Mouse (Mus musculus): Measurements from ENCODE around the gene Papss2. TPM values are rescaled to one million over a fixed set of nuclear protein-coding genes. Genes with fewer than 3 reads are reported as not detected.

Papss2 gene
- polyA plus RNA-seq, 1 experiment from 2014 or later = 48.0 TPM

GRCm38 (mm10) chr19:32569725-32570124 is 25.9 kb upstream of the Papss2 start:
- H3K27ac ChIP-seq = no peak overlapping the region
- no peaks in the 10 kb centered on the region for H3K27me3 ChIP-seq
- no peak overlapping the region for H3K9ac ChIP-seq
- H3K9me3 ChIP-seq = no peaks in the 10 kb centered on the region
- no peak for ATAC-seq (ENCODE audit: low FRiP score, low read depth)
- 83% methylated on average over 5 of the region's 5 CpGs for WGBS
- H3K36me3 ChIP-seq = no peaks in the 10 kb centered on the region
- H3K4me2 ChIP-seq (replicated peaks) = no peak overlapping the region
- no peak overlapping the region for H3K4me3 ChIP-seq
- H3K4me1 ChIP-seq = no peaks in the 10 kb centered on the region

GRCm38 (mm10) chr19:32572191-32572590 is 23.4 kb upstream of the Papss2 start:
- Histone ChIP-seq H3K4me1 (peaks cover 2% of the 10 kb centered on the region), H3K27ac (no peak overlapping the region), H3K4me3 (no peak overlapping the region), H3K36me3 (no peaks in the 10 kb centered on the region), H3K4me2 (replicated peaks) (no peak overlapping the region), H3K27me3 (no peaks in the 10 kb centered on the region), H3K9me3 (no peaks in the 10 kb centered on the region), H3K9ac (no peak overlapping the region)
- no peak for ATAC-seq (ENCODE audit: low FRiP score, low read depth)
- 58% methylated on average over 2 of the region's 2 CpGs for WGBS

- WGBS = 74% methylated on average over 6 of the region's 6 CpGs
- ATAC-seq (ENCODE audit: low FRiP score, low read depth) = no peak
- Histone ChIP-seq H3K36me3 (no peaks in the 10 kb centered on the region), H3K9me3 (no peaks in the 10 kb centered on the region), H3K4me1 (peaks cover 9% of the 10 kb centered on the region), H3K27me3 (no peaks in the 10 kb centered on the region), H3K27ac (no peak overlapping the region), H3K4me3 (no peak overlapping the region), H3K4me2 (replicated peaks) (no peak overlapping the region), H3K9ac (no peak overlapping the region)
These were observed 22.3 kb upstream of the Papss2 start for GRCm38 (mm10) chr19:32573259-32573658.

- H3K27ac ChIP-seq = no peak overlapping the region
- ATAC-seq (ENCODE audit: low FRiP score, low read depth) = no peak
- peaks cover 9% of the 10 kb centered on the region for H3K4me1 ChIP-seq
- H3K36me3 ChIP-seq = no peaks in the 10 kb centered on the region
- no peaks in the 10 kb centered on the region for H3K9me3 ChIP-seq
- no peak overlapping the region for H3K4me3 ChIP-seq
- no peak overlapping the region for H3K4me2 ChIP-seq (replicated peaks)
- no peak overlapping the region for H3K9ac ChIP-seq
- no peaks in the 10 kb centered on the region for H3K27me3 ChIP-seq
- WGBS = 68% methylated on average over 3 of the region's 3 CpGs
These were observed 20.7 kb upstream of the Papss2 start for GRCm38 (mm10) chr19:32574846-32575245.

GRCm38 (mm10) chr19:32577749-32578148 is 17.8 kb upstream of the Papss2 start:
- Histone ChIP-seq H3K9ac (no peak overlapping the region), H3K36me3 (no peaks in the 10 kb centered on the region), H3K4me3 (no peak overlapping the region), H3K4me1 (peaks cover 9% of the 10 kb centered on the region), H3K27me3 (no peaks in the 10 kb centered on the region), H3K27ac (0 out of 2 replicates have a peak overlapping the region, but pooled peaks have one; percentile 15), H3K4me2 (replicated peaks) (no peak overlapping the region), H3K9me3 (no peaks in the 10 kb centered on the region)
- ATAC-seq (ENCODE audit: low FRiP score, low read depth) = no peak
- 11% methylated on average over 1 of the region's 1 CpGs for WGBS

- no peaks in the 10 kb centered on the region for H3K4me1 ChIP-seq
- peaks cover 3% of the 10 kb centered on the region; the same call in 1 of the 2 replicates for H3K9me3 ChIP-seq
- no peak overlapping the region for H3K9ac ChIP-seq
- H3K36me3 ChIP-seq = no peaks in the 10 kb centered on the region
- no peak for ATAC-seq (ENCODE audit: low FRiP score, low read depth)
- 90% methylated on average over 4 of the region's 4 CpGs for WGBS
- H3K27ac ChIP-seq = no peak overlapping the region
- H3K4me2 ChIP-seq (replicated peaks) = no peak overlapping the region
- H3K27me3 ChIP-seq = no peaks in the 10 kb centered on the region
- no peak overlapping the region for H3K4me3 ChIP-seq
These were observed 12.4 kb upstream of the Papss2 start for GRCm38 (mm10) chr19:32583091-32583766.

- 51% methylated on average over 6 of the region's 6 CpGs for WGBS
- ATAC-seq (ENCODE audit: low FRiP score, low read depth) = no peak
These were observed 7.9 kb upstream of the Papss2 start for GRCm38 (mm10) chr19:32587727-32588126.

GRCm38 (mm10) chr19:32592749-32593148 is 2.8 kb upstream of the Papss2 start:
- 89% methylated on average over 7 of the region's 7 CpGs for WGBS
- no peaks in the 10 kb centered on the region for H3K36me3 ChIP-seq
- H3K4me2 ChIP-seq (replicated peaks) = no peak overlapping the region
- no peak overlapping the region for H3K9ac ChIP-seq
- H3K4me1 ChIP-seq = peaks cover 7% of the 10 kb centered on the region; the same call in 1 of the 2 replicates
- H3K27ac ChIP-seq = no peak overlapping the region
- no peaks in the 10 kb centered on the region for H3K9me3 ChIP-seq
- no peak for ATAC-seq (ENCODE audit: low FRiP score, low read depth)
- H3K27me3 ChIP-seq = peaks cover 18% of the 10 kb centered on the region
- H3K4me3 ChIP-seq = no peak overlapping the region

More at GRCm38 (mm10) chr19:32587727-32588126, 7.9 kb upstream of the Papss2 start:
- H3K27me3 ChIP-seq = no peaks in the 10 kb centered on the region
- H3K4me1 ChIP-seq = no peaks in the 10 kb centered on the region
- H3K9ac ChIP-seq = no peak overlapping the region
- H3K4me2 ChIP-seq (replicated peaks) = no peak overlapping the region
- no peak overlapping the region for H3K4me3 ChIP-seq
- peaks cover 3% of the 10 kb centered on the region; the same call in 1 of the 2 replicates for H3K9me3 ChIP-seq
- H3K27ac ChIP-seq = no peak overlapping the region
- H3K36me3 ChIP-seq = no peaks in the 10 kb centered on the region

- 76% methylated on average over 5 of the region's 5 CpGs for WGBS
- Histone ChIP-seq H3K4me2 (replicated peaks) (no peak overlapping the region), H3K9me3 (no peaks in the 10 kb centered on the region), H3K9ac (no peak overlapping the region), H3K4me1 (peaks cover 7% of the 10 kb centered on the region), H3K27ac (no peak overlapping the region), H3K4me3 (no peak overlapping the region), H3K36me3 (no peaks in the 10 kb centered on the region), H3K27me3 (peaks cover 18% of the 10 kb centered on the region)
- ATAC-seq (ENCODE audit: low FRiP score, low read depth) = no peak
These were observed 1.7 kb upstream of the Papss2 start for GRCm38 (mm10) chr19:32593870-32594269.

GRCm38 (mm10) chr19:32595131-32595505 is 472 bp upstream of the Papss2 start:
- Histone ChIP-seq H3K4me3 (peak overlapping the region; percentile 68), H3K4me2 (replicated peaks) (peak overlapping the region; percentile 72), H3K9ac (peak overlapping the region; percentile 85), H3K27me3 (peaks cover 18% of the 10 kb centered on the region), H3K36me3 (no peaks in the 10 kb centered on the region), H3K27ac (peak overlapping the region; percentile 81; the same call in 1 of the 2 replicates), H3K9me3 (no peaks in the 10 kb centered on the region), H3K4me1 (peaks cover 15% of the 10 kb centered on the region)
- peak; percentile 9; the same call in 1 of the 2 replicates for ATAC-seq (ENCODE audit: low FRiP score, low read depth)
- WGBS = 14% methylated on average over 8 of the region's 8 CpGs

- peaks cover 18% of the 10 kb centered on the region for H3K27me3 ChIP-seq
- no peaks in the 10 kb centered on the region for H3K9me3 ChIP-seq
- 79% methylated on average over 7 of the region's 7 CpGs for WGBS
- H3K9ac ChIP-seq = peak overlapping the region; percentile 32; the same call in 1 of the 2 replicates
- H3K27ac ChIP-seq = peak overlapping the region; percentile 58
- H3K4me1 ChIP-seq = peaks cover 47% of the 10 kb centered on the region
- no peaks in the 10 kb centered on the region for H3K36me3 ChIP-seq
- peak overlapping the region; percentile 72 for H3K4me2 ChIP-seq (replicated peaks)
- no peak for ATAC-seq (ENCODE audit: low FRiP score, low read depth)
- H3K4me3 ChIP-seq = peak overlapping the region; percentile 68
These were observed 3.4 kb downstream of the Papss2 start for GRCm38 (mm10) chr19:32599006-32599405.

- ATAC-seq (ENCODE audit: low FRiP score, low read depth) = no peak
- H3K27ac ChIP-seq = peak overlapping the region; percentile 58
- H3K4me2 ChIP-seq (replicated peaks) = peak overlapping the region; percentile 72
These were observed 3.8 kb downstream of the Papss2 start for GRCm38 (mm10) chr19:32599436-32599835.

More at GRCm38 (mm10) chr19:32599436-32599835, 3.8 kb downstream of the Papss2 start:
- Histone ChIP-seq H3K9me3 (no peaks in the 10 kb centered on the region), H3K9ac (no peak overlapping the region), H3K27me3 (peaks cover 18% of the 10 kb centered on the region), H3K36me3 (no peaks in the 10 kb centered on the region), H3K4me3 (peak overlapping the region; percentile 68), H3K4me1 (peaks cover 51% of the 10 kb centered on the region)
- WGBS = 61% methylated on average over 5 of the region's 5 CpGs

Measured in limb, embryonic 13.5 days (tissue).